Mouse (Mus musculus) ES-Bruce4 (cell line): Measurements from ENCODE around the gene Hist2h2bb. TPM values are rescaled to one million over a fixed set of nuclear protein-coding genes. Genes with fewer than 3 reads are reported as not detected.
A peak's percentile ranks its signal among the peaks of the same experiment; 100 is the strongest.

Experiments
- H3K27ac ChIP-seq: 2 replicates; pipeline ENCODE4 v1.5.1; 2012; ENCODE audit warnings: low read length, inconsistent platforms; ENCODE audit not compliant: insufficient read depth
- H3K27me3 ChIP-seq: 2 replicates; pipeline ENCODE4 v1.6.1; 2012; ENCODE audit warnings: mild to moderate bottlenecking, low read length, inconsistent platforms; ENCODE audit not compliant: control insufficient read depth, poor library complexity, insufficient read depth, severe bottlenecking
- H3K36me3 ChIP-seq: 2 replicates; pipeline ENCODE4 v1.6.1; 2012; ENCODE audit warnings: inconsistent platforms, mild to moderate bottlenecking, low read length, moderate library complexity; ENCODE audit not compliant: control insufficient read depth, poor library complexity, insufficient read depth, severe bottlenecking
- H3K4me1 ChIP-seq: one replicate; pipeline ENCODE4 v1.8.1; 2011; ENCODE audit warnings: low read length; ENCODE audit not compliant: control insufficient read depth, insufficient read depth
- H3K4me3 ChIP-seq: 2 replicates; pipeline ENCODE4 v1.5.1; 2011; ENCODE audit warnings: low read depth, mild to moderate bottlenecking, low read length
- H3K9ac ChIP-seq: 2 replicates; pipeline ENCODE4 v1.6.1; 2012; ENCODE audit warnings: low read depth, mild to moderate bottlenecking, inconsistent platforms; ENCODE audit not compliant: poor library complexity, severe bottlenecking
- H3K9me3 ChIP-seq: replicated peaks from 2 replicates; pipeline ENCODE4 v1.6.1; 2012; ENCODE audit warnings: mild to moderate bottlenecking, low read length, inconsistent platforms; ENCODE audit not compliant: control insufficient read depth, poor library complexity, insufficient read depth, severe bottlenecking
- CTCF ChIP-seq: IDR thresholded peaks from one replicate; pipeline ENCODE4 v1.8.1; 2011; ENCODE audit warnings: low read depth, low read length
- EP300 ChIP-seq: IDR thresholded peaks from 2 replicates; pipeline ENCODE4 v1.6.1; 2011; ENCODE audit warnings: low read depth, low read length; ENCODE audit not compliant: insufficient read depth
- POLR2A ChIP-seq: IDR thresholded peaks from one replicate; pipeline ENCODE4 v1.8.1; 2011; ENCODE audit warnings: low read length; ENCODE audit not compliant: insufficient read depth
- polyA plus RNA-seq: library from polyadenylated mRNA; stranded (reverse); fragments of >200 nt; gene quantifications from 2 replicates; pipeline ENCODE4 v1.2.4, GENCODE M21; 2011; ENCODE audit warnings: low read depth; ENCODE audit not compliant: missing spikeins, insufficient read depth, insufficient read length

The Hist2h2bb gene
- polyA plus RNA-seq, 1 experiment = 33.9 TPM

DNA sequence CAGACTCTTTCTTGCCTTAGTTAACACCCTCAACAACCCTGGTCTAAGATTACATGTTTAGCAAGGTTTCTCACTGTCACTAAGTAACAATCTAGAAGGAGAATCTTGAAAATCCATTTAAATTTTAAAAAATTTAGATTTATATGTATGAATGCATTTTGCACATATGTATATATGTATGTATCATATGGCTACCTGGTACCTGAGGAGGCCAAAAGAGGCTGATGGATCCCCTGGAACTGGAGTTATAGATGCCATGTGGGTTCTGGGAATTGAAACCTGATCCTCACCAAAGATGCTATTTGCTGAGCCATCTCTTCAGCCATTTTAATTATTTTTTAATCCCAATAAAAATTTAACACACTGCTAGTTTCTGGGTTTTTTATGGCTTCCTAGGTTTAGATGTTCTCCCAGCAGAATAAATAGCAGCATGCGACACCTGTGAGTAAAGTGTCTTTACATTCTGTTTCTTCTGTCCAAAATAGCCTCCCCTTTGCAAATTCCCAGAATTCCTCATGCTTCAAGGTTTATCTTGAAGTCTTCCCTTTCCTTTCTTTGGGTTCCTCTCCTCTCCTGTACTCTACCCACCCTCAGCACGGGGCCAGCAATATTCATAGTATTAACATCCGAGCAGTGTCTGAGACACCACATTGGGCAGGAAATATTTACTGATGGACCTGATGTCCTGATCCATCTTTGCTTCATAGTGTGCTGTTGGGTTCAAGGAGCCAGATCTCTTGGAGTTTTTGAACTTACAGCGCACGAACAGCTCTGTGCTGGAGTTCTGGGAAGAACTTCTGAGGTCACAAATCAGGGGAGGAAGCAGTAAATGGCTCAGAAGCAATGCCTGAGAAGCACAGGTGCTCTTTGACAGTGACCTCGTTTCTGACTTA, 21.2 kb upstream of the Hist2h2bb start:
- Histone ChIP-seq H3K27ac (peak overlapping the region; percentile 69), H3K9ac (peak overlapping the region; percentile 99), H3K36me3 (peaks cover 7% of the 10 kb centered on the region; the same call in 1 of the 2 replicates), H3K9me3 (no peaks in the 10 kb centered on the region), H3K27me3 (no peaks in the 10 kb centered on the region), H3K4me1 (no peaks in the 10 kb centered on the region), H3K4me3 (peak overlapping the region; percentile 54)
- TF ChIP-seq POLR2A (no peak), EP300 (no peak), CTCF (no peak)

DNA sequence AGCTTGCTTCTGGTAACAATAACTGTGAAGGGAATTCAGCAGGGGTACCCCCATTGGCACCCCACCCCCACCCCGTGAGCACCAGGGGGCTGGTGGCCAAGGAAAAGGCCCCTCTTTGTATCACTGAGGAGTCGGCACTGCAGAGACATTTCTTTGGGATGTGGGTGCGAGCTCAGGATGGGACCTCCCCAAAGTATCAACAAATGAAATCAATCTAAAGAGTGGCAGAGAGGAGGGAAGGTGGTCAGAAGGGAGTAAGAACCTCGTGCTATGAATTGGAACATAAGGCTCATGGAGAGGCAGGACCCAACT, 20.6 kb upstream of the Hist2h2bb start:
- H3K27ac ChIP-seq = no peak overlapping the region
- H3K36me3 ChIP-seq = peaks cover 7% of the 10 kb centered on the region; the same call in 1 of the 2 replicates
- H3K27me3 ChIP-seq = no peaks in the 10 kb centered on the region
- H3K4me3 ChIP-seq = no peak overlapping the region
- TF ChIP-seq CTCF (no peak), POLR2A (no peak), EP300 (no peak)
- no peaks in the 10 kb centered on the region for H3K4me1 ChIP-seq
- H3K9me3 ChIP-seq = no peaks in the 10 kb centered on the region
- H3K9ac ChIP-seq = peak overlapping the region; percentile 99; the same call in 1 of the 2 replicates

DNA sequence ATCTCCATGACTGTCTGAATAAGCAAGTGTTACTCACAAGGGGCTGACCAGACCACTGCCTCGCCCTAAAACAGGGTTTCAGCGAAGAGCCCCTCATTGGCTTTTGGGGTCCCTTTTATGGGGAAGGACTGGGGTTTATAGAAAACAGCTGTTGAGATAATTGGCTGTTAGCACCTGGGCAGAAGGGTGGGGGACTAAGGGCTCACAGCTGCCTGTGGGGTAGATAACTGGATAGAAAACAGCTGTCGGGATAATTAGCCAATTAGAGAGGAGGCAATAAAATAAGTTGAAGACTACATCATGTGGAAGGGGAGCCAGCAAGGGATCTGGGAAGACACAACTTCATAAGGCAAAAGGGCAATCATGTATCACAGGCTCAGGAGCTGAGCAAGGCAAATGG, 18.7 kb upstream of the Hist2h2bb start:
- TF ChIP-seq EP300 (no peak), POLR2A (no peak), CTCF (no peak)
- Histone ChIP-seq H3K4me3 (no peak overlapping the region), H3K27me3 (no peaks in the 10 kb centered on the region), H3K36me3 (peaks cover 7% of the 10 kb centered on the region; the same call in 1 of the 2 replicates), H3K9ac (no peak overlapping the region), H3K4me1 (no peaks in the 10 kb centered on the region), H3K9me3 (no peaks in the 10 kb centered on the region), H3K27ac (no peak overlapping the region)

DNA sequence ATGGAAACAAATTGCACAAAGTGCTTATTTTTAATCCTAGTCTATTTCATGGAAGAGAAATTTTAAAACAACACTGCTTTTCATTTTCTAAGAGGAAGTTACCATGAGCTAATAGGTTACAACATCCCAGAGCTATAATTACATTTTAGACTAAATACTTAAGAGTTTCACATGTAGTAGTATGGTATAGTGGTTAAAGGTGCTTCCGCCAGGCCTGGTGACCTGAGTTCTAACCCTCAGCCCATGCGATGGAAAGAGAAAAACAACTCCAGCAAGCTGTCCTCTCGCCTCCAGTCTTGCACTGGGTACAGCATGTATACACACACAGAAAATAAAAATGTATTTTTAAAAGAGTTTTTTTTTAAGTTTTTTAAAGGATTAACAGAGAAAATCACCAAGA, 17.8 kb upstream of the Hist2h2bb start:
- H3K27ac ChIP-seq = no peak overlapping the region
- peaks cover 7% of the 10 kb centered on the region; the same call in 1 of the 2 replicates for H3K36me3 ChIP-seq
- TF ChIP-seq CTCF (no peak), EP300 (no peak)
- no peaks in the 10 kb centered on the region for H3K4me1 ChIP-seq
- no peaks in the 10 kb centered on the region for H3K27me3 ChIP-seq
- H3K4me3 ChIP-seq = no peak overlapping the region
- no peaks in the 10 kb centered on the region for H3K9me3 ChIP-seq
- H3K9ac ChIP-seq = no peak overlapping the region

GRCm38 (mm10) chr3:96254683-96255355, 14.7 kb upstream of the Hist2h2bb start:
- H3K27me3 ChIP-seq = no peaks in the 10 kb centered on the region
- H3K4me3 ChIP-seq = peak overlapping the region; percentile 65
- no peaks in the 10 kb centered on the region for H3K36me3 ChIP-seq
- H3K27ac ChIP-seq = peak overlapping the region; percentile 16; the same call in 1 of the 2 replicates
- H3K9ac ChIP-seq = peak overlapping the region; percentile 63
- H3K9me3 ChIP-seq = no peaks in the 10 kb centered on the region
- H3K4me1 ChIP-seq = no peaks in the 10 kb centered on the region
- TF ChIP-seq CTCF (no peak), POLR2A (no peak), EP300 (peak; percentile 89)

DNA sequence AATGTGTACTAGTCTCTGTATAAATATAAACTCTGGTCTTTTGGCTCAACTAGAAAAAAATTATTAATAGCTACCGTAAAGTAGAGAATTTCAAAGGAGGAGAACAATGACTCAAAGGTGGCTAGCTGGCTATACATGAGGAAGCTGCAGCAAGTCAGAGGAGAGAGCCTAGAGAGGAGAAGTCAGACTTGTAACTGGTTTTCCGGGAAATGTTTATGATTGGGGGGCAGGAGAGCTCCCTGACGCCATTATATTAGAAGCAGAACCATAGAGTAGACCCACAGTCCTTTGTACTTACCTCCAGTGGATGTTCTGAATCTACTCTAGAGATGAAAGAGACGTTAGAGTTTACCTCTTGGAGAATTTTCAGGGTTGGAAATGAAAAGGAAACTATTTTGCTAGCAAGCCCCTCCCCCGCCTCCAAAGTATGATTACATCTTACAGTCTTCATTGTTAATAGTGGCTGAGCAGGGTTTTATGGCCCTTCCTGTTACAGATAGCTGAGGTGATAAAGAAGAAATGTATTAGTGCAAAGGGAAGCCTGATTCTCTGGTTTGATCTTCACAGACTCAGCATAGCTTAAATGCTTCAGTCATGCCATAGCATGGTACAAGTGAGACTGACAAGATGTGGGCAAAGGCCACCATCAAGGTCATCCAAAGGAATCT, 13.5 kb upstream of the Hist2h2bb start:
- Histone ChIP-seq H3K27me3 (no peaks in the 10 kb centered on the region), H3K9ac (0 out of 2 replicates have a peak overlapping the region, but pooled peaks have one; percentile 63), H3K9me3 (no peaks in the 10 kb centered on the region), H3K4me3 (no peak overlapping the region), H3K36me3 (no peaks in the 10 kb centered on the region), H3K27ac (no peak overlapping the region), H3K4me1 (no peaks in the 10 kb centered on the region)
- TF ChIP-seq POLR2A = no peak
- TF ChIP-seq CTCF = no peak
- no peak for TF ChIP-seq EP300
